Mouse (Mus musculus) MEL-GATA-1-ER (cell line): ENCODE measurements at regions not wholly inside any gene's neighbourhood (a gene's known extent, or its start where the extent isn't known, plus 50 kb on each side); places are given as distances from the start of the nearest gene placed in this dataset.

ENCODE experiments used
- DNase-seq: peaks from one replicate; pipeline ENCODE4 v3.0.0-alpha.2; 2012; ENCODE audit warnings: low read depth; ENCODE audit errors: extremely low read depth

DNA sequence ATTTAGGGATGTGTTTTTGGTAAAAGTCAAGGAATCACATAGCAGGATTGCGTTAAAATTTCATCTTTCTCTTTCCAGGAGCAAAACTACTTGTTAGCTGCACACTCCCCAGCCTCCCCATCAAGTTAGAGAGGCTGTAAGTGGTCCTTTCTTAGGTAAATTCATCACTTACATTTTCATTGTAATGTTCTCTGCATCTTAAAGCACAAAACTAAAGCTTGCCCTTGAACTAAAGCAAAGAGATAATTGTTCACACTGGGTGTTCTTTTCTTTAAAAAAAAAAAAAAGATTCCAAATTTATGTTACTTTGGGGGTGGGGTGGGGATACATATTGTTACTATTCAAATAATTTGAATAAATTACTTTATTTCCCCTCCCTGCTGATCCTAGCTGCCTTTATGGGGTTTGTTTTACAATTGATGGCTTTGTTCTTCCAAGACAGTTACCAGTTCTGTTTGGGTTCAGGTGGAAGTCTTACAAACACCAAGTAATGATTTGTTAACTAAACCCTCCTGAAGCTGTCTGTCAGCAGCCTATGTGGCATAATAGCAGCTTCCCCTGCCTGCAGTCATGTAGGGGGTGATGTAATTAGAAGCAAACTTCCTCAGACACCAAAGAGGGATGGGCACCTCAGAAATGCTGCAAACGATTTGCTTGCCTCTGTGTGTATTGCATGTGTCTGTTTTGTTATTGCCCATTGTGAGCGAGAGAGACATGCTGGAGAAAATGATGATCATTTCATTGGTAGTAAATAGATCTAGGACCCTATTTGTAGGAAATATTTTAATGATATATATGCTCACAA lies 141.0 kb upstream of the Gm765 start:
- no peak for DNase-seq

DNA sequence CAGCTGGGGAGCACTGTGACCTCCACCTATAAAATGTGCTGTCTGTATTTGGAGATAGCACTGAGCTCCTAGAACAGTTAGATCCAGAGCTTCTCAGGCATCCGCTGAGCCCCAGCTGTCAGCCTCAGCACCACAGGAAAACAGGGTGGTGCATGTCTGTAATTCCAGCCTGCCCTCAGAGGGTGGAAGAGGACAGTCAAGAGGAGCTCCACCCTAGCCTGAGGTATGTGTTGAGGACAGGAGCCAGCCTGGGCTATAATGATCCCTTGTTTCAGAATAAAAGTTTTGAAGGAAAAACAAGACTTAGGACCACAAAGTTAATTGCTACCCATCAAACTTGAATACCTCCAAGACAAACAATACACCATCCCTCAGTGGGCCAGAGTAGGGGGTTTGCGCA lies 139.8 kb upstream of the Gm765 start:
- DNase-seq = no peak

DNA sequence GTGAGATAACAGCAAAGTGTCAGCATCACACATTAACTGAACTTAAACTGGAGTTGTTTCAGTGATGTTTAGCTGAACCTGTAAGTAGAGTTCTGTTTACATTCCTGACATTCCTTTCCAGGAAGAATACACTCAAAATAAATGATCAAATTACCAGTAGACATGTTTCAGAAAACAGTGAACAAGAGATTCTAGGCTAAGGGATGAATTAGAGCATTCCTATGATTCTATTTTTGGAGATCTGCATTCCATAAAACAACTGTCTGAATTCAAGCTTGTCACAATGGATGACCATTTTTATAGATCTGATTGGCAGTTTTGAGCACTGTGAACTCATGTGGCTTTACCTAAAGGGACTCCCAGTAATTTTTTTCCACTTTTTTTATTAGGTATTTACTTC lies 125.0 kb upstream of the Gm765 start:
- DNase-seq = no peak

DNA sequence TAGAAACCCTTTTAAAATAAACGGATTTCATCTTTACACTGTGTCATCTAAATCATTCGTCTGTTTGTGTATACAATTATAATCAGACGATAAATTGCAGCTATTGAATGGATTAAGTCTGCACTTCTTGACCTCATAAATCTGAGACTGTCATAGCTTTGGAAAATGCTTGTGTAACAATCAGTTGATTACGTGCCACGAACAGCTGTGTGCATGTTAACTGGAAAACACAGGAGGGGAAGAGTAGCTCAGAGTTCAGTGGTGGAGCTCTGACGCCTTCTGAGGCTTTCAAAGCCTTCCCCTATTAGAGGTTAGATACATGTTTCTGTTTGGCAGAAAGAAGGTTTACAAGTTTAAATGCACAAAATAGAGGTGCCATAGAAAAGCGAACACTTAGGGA lies 109.7 kb upstream of the Gm765 start:
- no peak for DNase-seq

DNA sequence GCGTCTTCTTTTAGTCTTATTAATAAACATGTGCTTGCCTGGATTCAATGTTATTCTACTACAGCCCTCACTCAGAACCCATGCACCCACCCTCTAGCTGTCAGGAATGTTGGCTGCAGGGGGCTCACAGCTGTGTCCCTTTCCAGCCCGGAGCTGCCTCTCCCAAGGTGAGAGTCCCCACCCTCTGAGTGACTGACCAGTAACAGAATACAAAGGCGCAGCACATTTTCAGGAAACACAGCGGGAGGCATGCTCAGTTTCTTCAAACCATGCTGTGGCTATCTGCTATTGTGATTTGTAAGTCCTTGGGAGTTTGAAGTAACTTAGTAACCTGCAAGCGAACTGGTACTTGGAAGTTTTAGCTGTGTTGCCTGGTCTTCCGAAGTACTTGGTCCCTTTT lies 93.1 kb upstream of the Gm765 start:
- DNase-seq = no peak

GRCm38 (mm10) chr6:98433286-98433685 lies 90.7 kb upstream of the Gm765 start:
- no peak for DNase-seq

- DNase-seq = no peak
These were observed 86.6 kb upstream of the Gm765 start for GRCm38 (mm10) chr6:98429120-98429519.

DNA sequence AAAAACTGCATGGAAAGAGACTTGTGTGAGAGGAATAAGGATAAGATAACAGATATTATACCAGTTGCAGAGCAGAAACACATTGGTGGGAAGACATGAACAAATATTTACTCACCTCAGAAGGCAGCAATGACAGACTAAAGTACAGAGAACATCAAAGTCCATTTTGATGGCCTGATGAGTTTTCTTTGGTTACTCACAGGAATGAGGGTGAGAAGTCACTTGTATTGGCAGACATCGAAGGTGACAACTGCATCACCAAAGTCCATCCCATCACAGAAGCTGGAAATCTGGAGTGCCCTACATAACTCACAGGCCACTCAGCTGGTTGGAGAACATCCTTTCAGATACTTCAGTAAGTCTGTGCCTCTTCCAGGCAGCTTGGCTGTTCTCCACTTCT lies 60.1 kb upstream of the Gm765 start:
- DNase-seq = no peak

GRCm38 (mm10) chr6:98394589-98394988 lies 52.0 kb upstream of the Gm765 start:
- DNase-seq = no peak
